Mouse (Mus musculus) thymus, postnatal 10 days (tissue): ENCODE data around the gene Pfdn2.

ENCODE experiments used
- DNase-seq, 2 experiments: peaks; one replicate each; pipeline ENCODE4 v3.0.0; 2021; ENCODE audit warnings: low spot score in 2 of 2

Pfdn2 gene

DNA sequence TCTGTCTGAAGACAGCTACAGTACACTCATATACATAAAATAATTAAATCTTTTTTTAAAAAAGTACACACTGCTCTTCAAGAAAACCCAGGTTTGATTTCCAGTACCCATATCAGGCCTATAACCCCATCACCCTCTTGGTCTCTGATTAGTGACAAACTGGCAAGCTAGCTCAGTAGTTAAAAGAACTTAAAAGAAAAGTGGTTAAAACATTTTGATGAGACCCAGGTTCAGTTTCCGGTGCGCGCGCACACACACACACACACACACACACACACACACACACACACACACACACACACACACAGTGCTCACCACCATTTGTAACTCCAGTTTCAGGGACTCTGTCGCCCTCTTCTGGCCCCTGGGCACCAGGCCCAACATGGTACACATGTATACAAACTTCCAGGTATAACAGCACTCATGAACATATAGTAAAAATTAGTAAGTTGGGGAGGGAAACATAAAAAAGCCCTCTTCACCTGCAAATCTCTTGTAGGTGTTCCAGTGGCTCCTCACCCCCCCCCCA is 10.4 kb downstream of the Pfdn2 start:
- DNase-seq = peak in 1 of 2 experiments; percentile 58

DNA sequence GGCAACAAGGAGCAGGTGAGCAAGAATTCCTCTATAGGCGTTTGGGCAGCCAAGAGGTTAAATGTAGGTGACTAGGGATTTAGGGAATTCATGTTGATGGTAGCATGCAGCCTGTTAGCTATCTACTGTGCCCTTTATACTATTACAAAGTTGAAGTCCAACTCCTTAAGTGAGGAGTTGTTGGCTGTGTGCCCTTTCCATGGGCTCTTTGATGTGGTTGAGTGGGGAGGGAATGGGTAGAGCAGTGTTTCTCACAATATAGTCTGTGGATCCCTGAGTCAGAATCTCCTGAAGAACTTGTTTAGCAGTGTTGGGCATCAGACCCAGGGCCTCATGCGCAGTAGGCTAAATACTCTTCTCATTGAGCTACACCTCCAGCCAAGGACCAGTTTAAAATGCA is 11.3 kb downstream of the Pfdn2 start:
- DNase-seq = no peak

DNA sequence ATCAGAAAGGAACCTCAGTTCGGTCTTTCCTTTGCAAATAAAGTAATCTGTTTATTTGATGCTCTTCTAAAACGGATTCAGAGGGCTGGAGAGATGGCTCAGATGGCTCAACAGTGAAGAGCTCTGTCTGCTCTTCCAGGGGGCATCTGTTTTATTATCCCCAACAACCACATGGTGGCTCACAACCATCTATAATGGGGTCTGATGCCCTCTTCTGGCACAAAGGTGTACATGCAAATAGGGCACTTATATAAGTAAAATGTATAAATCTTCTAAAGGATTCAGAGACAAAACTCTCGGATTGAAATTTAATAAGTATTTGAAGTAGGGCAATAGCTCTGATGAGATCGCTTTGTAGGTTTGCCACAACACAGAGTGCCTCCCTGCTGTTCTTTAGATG is 13.0 kb downstream of the Pfdn2 start:
- DNase-seq = peak; percentile 39 to 48

DNA sequence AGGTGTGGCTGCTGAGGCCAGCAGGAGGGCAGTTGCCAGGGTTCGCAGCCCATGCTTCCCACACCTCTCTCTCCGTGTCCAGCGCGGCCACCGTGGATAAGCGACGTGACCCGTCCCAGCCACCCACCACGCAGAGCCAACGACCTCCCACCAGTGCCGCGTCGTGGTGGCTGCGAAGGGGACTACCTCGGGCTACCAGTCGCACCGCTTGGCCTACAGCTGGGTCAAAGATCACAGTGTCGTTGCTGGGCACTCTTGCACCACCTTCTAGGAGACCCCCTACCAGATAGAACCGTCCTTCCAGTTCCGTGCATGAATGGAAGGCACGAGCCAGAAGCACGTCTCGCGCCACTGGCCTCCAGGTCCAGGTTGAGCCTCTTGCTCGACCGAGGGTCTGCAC is 14.8 kb downstream of the Pfdn2 start:
- DNase-seq = peak in 1 of 2 experiments; percentile 18

DNA sequence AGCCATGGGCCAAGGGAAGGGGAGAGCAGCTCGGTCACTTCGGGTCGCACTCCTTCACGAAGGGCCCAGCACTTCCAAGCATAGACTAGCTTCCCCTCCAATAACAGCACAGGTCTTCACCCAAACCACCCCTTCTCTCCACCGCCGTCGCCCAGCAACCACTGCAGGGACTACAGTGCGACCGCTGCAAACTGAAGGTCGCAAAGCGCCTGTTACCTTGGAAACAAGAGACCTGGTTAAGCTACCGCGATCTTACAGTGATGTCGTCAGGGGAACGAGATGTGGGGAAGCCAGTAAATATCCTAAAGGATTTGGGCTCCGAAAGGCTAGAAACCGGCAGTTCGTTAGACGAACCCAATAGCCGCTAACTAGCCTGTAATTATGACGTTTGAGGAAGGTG is 15.2 kb downstream of the Pfdn2 start, which contains the start of gene Klhdc9:
Gene Klhdc9 (minus strand): TSS at position 143 of the 400 bp plus-strand sequence.
- DNase-seq = peak; percentile 89 to 90

DNA sequence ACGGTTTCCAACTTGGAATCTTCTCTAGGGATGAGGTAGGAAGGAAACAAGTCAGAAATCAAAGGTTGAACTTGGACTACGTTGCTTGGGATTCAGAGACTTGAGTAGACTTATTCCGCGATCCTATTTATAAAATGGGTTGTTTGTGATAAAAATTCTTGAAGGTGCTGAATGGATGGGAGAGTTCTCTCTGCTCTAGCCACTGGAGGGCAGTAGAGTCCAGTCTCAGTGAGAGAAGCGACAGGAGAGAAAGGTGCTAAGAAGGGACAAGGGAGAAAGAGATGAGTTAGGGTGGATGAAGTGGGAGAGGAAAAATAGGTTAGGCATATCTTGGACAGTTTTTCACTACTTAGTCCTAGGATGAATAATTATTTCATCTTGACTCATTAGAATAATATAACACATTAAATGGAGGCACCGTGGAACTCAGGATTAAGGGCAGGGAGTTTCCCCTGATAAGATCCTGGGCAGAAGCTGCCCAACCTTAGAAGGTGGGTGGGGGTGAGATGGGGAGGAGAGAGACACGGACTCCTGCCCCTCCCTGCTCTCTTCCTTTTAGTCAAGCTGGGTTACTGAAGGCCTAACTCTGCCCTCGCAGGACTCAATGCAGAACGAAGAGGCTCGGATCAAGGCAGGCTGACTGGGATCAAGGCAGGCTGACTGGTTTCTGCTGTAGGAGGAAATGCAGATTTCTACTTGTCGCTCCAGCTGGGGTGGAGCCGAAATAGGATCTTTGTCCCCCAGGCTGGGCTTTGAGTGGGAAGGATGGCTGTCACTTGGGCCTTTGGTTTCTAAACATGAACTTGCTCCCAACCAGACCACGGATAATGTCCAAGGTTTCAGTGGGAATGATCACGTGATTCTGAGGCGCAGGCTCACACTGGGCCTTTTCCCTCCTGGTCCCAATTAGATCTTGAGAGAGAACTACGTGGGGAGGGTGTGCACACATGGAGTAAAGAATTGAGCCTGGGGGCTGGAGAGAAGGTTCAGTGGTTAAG is 15.9 kb downstream of the Pfdn2 start:
- peak; percentile 60 to 82 for DNase-seq

DNA sequence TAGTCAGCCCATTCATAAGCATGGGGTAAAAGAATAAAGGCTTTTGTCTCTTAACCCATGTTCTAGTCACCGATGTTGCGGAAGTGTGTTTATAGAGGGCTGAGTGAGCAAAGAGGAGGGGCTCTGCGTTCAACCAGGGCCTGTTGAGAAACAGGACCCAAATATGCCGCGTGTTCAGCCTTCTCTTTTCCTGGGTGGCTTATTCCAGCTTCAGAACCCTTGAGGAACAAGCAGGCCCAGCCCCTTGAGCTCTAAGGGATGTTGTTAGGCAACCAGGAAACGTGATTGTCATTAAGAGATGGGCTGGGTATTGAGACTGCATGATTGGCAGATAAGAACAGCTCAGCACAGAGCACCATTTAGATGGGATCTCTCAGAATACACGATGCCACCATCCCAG is 20.5 kb downstream of the Pfdn2 start:
- DNase-seq = no peak

DNA sequence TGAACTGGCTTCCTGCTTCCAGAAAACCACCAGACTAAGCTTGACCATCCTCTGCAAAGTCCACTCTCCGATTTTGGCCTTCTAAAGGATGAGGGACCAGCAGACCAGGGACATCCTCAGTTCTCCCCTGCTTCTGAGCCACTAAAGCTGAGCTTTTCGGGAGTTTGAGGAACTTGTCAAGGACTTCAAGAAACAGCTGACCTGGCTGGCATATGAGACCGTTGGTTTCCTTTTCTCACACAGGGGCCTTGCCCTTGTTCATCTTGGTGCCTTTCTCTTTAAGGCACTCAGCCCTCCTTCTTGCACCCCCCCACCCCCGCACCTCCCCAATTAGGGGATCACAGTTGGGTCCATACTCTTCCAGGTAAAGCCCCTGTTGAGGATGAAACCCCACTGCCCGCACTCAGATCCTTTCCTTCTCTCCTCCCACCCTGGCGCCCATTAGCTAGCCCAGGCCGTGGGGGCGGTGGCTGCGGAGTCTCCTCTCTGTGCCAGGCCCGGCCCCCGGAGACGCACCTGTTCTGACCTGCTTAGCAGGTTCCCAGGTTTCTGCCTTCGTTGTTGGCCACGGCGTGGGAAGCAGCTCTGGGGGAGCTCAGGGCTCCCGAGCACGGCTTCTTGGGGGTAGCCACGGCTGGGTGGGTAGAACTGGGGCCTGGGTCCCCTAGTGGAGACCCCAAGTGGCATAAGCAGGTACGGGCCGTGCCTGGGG is 24.5 kb downstream of the Pfdn2 start, which contains the start of gene Nectin4:
Gene Nectin4 (plus strand): TSS at position 255 of the 712 bp plus-strand sequence.
- no peak for DNase-seq

DNA sequence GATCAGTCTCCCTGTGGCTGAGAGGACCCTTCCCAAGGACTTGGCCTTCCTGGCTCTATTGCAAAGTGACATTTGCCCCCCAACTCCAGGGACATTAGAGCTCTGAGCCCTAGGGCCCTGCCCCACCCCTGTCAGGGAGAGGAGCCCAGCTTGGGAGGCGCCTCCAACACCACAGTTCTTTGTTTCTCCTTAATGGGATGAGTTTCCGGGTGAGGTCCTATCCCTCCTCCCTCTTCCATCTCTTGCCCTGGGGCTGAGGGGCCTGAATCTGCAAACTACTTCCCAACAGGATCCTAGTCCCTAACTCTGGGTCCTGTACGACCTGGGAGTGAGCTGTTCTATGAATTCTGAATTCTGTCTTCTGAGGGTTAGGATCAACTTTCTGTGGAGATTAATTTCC is 27.4 kb downstream of the Pfdn2 start:
- no peak for DNase-seq

DNA sequence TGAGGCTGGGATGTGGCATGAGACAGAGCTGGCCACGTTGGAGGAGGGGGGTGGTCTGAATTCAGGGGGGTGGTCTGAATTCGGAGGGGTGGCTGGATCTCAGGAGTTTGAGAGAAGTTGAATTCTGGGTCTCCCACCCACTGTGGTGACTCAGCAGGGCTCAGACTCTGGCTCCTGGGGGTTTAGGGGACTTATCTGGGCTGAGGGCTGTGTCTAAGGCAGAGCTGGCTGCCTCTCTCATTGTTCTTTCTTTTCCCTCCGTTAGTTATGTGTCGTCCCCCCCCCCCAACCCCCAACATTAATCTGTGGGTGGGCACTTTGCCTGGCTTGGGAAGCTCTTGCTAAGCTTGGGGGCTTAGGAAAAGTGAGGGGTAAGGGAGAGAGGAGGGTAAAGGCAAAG is 28.5 kb downstream of the Pfdn2 start:
- DNase-seq = no peak

DNA sequence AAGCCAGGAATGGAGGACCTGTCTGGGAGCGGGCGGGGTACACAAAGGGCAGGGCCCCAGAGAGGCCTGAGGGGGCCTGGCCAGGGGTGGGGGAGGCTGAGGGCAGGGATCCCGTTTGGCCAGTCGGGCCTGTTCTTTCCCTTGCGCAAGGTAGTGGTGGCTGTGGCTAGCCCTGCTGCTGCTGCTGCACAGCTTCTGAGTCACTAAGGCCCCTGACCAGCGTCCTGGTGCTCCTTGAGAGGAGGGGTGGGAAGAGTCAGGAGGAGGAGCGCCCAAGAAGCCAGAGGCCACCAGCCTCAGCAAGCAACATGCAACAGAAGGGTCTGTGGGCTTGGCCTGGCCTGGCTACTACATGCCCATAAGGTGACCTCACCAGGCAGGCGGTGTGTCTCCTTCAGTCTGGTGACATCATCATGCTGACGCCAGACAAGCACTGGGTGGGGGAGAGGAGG is 30.2 kb downstream of the Pfdn2 start:
- no peak for DNase-seq

DNA sequence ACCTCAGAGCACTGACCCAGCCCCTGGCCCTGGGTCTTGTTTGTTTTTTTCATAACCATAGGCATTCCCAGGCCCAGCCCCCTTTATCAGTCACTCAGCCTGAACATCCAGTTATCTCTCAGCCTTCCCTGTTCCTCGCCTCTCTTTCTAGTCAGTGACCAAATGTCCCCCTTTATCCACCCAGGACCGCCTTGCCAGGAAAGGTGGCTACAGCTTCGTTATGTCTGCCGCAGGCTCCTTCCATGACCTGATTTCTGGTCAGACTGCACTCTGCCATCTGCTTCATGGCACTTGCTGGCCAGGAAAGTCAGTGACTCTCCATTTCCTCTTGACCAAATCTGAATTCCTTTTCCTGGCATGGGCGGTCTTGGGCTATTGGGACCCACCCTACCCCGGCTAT is 32.8 kb downstream of the Pfdn2 start:
- DNase-seq = no peak

DNA sequence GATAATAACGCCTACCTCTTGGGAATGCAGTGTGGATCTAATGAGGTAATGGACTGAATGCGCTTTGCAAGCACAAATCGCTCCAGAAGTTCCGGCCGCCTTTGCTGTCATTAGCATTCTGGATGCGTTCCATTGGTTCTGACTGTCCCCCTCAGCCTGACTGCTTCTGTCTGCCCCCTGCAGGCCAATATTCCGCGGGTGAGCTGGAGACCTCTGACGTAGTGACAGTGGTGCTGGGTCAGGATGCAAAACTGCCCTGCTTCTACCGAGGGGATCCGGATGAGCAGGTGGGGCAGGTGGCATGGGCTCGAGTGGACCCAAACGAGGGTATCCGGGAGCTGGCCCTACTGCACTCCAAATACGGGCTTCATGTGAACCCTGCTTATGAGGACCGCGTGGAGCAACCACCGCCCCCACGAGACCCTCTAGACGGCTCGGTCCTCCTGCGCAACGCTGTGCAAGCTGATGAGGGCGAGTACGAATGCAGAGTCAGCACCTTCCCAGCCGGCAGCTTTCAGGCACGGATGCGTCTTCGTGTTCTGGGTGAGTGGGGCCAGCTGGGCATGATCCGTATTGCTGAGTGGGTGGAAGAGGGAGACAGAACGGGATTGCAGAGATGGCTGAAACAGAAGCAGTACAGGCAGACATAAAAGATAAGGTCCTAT is 34.6 kb downstream of the Pfdn2 start:
- DNase-seq = peak; percentile 53 to 72

DNA sequence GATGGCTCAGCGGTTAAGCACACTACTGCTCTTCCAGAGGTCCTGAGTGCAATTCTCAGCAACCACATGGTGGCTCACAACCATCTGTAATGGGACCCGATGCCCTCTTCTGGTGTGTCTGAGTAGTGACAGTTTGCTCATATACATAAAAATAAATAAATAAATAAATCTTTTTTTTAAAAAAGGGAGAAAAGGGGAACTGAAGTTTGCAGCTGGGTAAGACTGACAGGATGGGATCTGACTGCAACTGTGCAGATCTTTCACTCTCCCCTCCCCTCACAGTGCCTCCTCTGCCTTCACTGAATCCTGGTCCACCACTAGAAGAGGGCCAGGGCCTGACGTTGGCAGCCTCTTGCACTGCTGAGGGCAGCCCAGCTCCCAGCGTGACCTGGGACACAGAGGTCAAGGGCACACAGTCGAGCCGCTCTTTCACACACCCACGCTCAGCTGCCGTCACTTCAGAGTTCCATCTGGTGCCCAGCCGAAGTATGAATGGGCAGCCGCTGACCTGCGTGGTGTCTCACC is 36.7 kb downstream of the Pfdn2 start:
- DNase-seq = no peak

DNA sequence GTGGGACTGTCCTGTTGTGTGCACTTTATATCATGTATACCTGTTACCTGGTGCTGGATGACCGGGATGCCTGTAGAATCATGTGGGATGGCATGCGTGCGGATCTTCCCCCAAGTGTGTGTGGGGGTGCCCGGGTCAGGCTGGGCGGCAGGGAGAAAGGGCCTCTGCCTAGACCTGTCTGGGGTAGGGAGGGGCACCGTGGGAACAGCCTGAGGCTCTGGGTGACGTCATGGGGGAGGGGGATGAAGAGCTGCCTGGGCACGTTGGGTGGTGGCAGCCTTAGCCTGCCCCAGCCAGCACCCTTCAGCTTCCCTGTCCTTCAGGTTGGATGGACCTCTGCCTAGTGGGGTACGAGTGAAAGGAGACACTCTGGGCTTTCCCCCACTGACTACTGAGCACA is 38.9 kb downstream of the Pfdn2 start:
- no peak for DNase-seq

DNA sequence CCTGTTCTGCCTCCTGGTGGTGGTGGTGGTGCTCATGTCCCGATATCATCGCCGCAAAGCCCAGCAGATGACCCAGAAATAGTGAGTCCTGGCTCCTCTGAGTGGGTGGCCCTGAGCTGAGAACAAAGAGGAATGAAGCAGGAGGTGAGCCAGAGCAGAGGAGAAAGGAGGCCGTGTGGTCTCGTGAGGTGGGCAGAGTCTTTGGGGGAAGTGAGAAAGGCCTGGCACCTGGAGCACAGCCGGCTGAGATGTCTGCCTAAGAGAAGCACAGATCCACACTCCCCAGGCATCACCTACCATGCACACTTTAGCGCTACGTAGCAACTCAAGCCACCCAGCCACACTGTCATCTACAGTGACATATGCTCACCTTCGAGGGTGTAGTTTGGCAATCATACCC is 39.7 kb downstream of the Pfdn2 start:
- DNase-seq = no peak

DNA sequence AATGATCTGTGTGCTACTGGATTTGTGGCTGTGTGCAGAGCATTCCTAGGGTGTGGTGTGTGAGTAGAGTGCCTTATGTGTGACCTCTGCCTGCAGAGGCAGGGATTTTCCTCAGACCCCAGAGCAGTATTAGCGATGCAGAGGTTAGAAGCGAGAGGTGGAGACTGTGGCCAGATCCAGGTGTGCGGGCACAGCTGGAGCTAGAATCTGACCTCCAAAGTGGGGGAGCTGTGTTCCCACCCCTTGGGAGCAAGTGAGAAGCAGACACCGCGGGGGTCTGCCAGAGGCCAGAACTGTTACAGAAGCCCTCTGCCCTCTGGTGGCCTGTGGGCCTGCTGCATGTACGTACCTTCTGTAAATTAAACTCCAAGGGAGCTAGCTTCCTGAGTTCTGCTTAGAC is 41.6 kb downstream of the Pfdn2 start:
- peak; percentile 46 to 61 for DNase-seq

DNA sequence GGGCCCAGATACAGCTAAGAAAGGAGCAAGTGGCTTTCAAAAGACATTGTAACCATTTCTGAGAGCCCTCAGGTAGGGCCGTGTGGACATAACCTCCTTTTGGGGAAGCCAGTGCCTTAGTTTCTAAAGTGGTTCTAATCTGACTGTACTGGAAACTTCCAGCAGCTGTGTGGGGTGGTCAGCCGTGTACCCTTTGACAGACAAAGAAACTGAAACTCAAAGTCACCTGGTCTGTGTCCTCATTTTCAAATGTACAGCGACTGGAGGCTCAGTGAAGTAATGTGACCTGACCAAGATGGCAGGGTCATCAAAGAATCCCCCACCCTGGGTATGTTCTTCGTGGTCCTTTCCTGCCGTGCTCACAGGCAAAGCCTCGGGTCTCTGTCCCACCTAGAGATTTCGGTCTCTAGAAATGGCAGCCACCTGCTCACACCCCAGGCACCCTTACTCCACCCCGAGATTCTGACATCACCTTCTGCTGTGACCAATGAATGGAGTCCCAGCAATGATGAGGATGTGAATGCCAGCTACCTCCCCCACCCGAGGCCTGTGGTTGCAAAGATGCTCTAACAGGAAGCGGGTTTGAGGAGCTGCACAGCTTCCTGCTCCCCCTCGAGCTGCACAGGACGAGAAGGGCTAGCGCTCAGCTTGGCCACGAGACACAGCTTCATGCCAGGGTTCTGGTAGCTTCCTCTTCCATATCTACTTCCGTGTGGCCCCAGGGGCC is 43.1 kb downstream of the Pfdn2 start, which contains the start of gene Arhgap30:
Gene Arhgap30 (plus strand): TSS at position 579 of the 727 bp plus-strand sequence.
- peak; percentile 90 to 95 for DNase-seq

DNA sequence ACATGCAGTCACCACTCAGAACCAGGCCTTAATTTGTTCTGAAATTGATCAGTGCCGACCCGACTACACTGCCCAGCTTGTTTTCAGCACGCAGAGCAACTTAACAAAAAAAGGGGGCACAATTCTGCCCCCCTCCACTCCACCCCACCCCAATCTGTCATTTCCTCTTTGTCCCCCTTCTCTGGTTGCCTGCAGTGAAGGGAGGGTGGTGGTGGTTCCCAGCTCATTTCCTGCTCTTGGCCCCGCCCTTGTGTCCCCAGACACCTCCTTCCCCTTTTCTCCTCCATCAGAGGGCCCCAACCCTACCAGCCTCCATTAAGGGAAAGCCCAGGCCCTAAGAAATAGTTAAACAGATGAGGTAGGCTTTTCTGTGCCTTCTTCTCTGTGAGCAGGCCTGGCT is 44.6 kb downstream of the Pfdn2 start:
- peak; percentile 70 to 76 for DNase-seq

DNA sequence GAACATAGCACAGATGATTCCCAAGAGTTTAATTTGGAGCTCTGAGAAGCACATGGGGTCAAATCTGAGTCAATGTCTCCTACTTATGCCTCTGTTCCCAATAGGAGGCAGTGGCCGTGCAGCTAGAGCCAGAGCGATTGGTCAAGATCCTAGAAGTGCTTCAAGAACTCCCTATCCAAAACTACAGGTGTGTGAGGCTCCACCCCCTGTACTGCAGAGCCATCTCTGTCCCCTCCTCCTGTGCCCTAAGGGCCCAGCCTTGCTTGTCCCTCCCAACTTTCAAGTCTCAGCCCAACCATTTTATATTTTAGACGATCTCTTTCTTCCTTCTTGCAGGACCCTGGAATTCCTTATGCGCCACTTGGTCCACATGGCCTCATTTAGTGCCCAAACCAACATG is 56.4 kb downstream of the Pfdn2 start:
- no peak for DNase-seq

DNA sequence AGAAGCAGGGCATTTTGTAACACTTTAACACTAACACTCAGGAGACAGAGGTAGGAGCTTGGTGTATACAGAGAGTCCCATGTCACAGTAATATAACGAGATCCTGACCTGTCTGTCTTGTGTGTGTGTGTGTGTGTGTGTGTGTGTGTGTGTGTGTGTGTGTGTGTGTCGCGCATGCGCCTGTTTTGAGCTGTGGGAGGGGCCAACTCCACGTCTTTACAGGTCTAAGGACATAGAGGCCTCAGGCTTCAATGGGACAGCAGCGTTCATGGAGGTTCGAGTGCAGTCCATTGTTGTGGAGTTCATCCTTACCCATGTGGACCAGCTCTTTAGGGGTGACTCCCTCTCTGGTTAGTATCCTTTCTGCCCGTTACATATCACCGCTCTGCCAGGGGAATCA is 57.5 kb downstream of the Pfdn2 start:
- DNase-seq = no peak
